Mouse (Mus musculus) embryo, embryonic 9.5 days (tissue): ENCODE measurements around the gene Git1.

Experiments used
- DNase-seq: peaks from one replicate; pipeline ENCODE4 v3.0.0-alpha.2; 2017; ENCODE audit errors: extremely low spot score

Gene Git1

GRCm38 (mm10) chr11:77483043-77483442 lies 10.3 kb upstream of the Git1 start:
- DNase-seq: no peak

DNA sequence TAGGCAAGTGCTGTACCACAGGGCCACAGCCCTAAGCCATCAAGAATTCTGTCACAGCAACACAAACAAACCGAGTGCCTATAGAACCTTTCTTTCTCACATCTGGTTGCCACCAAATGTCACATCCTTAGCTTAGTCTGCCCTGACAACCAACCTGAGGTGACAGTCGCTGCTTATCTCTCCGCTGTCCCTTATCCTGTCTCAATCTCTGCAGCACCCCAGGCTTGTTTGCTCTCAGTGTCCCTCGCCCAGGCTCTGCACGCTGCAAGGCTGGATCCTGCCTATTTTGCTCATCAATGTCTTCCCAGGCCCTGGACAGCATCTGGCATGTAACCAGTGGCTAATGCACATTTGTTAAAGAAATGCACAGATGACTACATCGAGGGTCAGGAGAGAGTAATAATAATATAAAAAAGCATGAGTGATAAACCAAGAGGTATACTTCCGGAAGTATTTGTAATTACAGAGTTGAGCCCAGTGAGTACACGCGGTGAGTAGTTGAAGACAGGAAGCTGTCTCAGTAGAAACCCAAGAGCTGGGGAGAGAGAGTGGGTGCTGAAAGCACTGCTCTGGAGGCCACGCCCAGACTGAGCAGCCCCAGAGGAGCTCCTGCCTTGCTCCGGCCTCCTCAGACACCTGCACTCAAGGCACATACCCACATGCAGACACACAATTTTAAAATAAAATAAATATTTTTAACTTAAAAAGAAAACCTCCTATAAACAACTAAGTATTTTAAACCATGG lies 9.7 kb upstream of the Git1 start:
- DNase-seq: no peak

DNA sequence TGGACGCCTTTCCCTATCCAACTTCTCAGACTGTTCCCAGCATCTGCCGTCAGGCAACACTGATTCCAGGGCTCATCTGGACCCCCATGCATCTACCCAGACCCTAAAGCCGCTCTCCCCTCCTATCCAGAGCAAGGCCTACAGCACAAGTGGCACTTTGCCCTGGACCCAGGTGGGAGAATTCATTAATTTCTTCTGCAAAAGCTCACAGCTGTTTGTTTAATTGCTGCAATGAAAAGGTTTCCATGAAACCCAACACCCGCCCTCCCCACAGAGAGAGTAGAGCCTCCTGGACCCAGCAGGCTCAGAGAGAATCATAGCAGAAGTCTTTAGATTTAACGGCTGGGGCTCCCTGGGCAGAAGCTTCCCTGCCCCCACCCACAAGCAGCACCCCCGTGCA lies 8.1 kb upstream of the Git1 start:
- DNase-seq: no peak

GRCm38 (mm10) chr11:77486798-77487197 lies 6.6 kb upstream of the Git1 start:
- DNase-seq: no peak

DNA sequence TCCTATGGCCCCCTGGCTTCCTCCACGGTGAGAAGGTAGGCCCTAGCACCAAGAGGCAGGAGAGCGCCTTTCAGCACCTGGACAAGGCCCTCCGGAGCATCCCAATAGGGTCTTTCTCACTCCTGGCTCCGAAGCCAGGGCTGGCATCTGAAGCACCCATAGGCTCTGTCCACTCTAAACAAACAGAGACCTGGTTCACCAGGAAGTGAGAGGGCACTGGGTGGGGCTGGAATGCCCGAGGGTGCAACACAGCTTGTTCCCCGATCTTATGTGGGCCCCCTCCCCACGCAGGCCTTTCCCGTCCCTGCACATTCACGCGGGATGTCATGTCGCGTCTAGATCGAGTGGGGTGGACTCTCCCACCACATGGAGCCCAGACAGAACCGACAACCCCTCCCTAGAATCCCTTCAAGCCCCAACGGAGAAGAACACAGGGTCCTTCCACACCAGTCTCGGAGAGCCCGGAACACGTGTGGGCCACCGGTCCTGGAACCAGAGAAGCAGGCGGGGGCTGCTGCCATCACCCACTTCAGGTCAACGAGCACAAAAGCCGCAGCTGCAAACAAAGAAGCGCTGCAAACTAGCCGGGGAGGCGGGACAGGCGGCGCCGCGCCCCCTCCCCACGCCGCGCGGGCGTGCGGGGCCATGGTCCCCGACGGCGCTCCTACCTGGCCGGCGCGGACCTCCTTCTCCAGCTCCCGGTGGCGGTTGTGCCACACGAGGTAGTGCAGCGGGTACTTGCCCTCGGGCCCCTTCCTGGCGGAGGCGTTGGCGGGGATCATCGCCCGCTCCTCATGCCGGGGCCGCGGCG lies 4.4 kb upstream of the Git1 start:
- peak; percentile 46 for DNase-seq

DNA sequence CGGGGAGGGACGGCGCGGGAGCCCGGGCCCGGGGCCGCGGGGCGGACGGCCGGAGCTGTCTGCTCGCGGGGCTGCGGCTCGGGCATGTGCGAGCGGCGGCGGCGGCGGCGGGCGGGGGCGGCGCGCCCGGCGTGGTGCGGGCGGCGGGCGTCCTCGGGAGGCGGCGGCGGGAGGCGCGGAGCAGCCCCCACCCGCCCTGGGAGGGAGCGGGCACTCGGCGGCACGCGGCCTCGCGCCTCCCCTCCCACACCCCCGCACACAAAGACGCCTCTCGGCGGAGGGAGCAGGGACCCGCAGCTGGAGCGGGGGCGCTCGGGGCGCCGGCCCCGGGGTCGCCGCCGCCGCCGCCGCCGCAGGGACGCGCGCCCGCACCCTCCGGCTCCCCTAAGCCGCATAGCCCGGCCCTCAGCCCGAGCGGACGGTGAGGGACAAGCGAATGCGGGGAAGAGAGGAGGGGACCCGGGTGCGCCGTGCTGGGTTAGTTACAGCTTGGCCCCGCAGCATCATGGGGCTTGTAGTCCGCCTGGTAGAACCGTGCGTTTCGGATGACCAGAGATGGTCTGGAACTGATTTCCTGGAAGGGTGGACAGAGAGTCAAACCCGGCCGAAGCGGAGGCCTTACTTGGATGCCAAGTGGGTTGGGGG lies 3.6 kb upstream of the Git1 start, which contains the start of gene Ankrd13b:
TSS of gene Ankrd13b (minus strand) at position 88 of the 645 bp plus-strand sequence.
- DNase-seq: peak; percentile 85

- no peak for DNase-seq
These were observed 2.9 kb upstream of the Git1 start for GRCm38 (mm10) chr11:77490451-77490850.

GRCm38 (mm10) chr11:77491123-77491501 lies 2.2 kb upstream of the Git1 start:
- peak; percentile 98 for DNase-seq

- DNase-seq: no peak
These were observed 1.7 kb upstream of the Git1 start for GRCm38 (mm10) chr11:77491502-77492291.

DNA sequence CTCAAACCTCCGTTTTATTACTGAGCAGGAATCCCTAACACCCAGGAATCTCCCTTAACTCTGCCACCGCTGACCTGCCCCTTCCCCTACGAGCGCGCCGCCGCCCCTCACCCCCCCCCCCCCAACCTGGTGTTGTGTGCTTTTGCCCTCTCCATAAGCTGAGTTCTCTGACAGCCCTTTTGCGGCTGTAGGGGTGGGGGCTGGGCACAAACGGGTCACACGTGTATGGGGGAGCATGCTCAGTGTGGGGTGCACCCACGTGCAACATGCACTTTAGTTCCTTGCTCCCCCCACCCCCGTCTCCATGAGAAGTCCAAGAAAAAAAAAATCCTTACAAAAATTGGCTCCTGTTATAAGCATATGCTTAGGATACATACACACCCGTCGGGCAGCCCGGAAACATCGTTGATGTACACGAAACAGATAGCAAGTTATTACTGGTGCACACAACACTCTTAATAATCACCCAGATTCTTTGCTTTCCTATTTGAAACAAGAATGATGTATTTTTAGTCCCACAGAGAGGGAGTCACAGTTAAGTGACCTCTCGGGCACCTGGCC lies 971 bp upstream of the Git1 start:
- DNase-seq: peak; percentile 48

DNA sequence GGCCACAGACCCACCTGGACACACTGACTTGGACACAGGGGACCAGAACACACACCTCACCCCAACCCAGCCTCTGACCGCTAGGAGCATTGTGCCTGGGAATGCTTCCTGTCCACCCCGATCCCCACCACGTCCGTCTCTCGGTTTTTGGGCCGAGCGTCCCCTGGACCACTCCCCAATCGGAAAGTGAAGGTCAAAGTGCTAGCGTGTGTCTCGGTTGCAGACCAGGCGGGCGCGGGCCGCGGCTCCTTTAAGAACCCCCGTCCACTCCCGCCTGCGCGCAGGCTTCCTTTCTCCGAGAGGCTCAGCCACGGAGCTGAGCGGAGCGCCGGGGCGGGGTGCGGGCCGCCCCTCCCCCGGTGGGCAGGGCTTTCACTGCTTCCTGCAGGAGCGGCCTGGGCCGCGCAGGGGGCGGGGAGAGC lies 440 bp upstream of the Git1 start:
- peak; percentile 89 for DNase-seq

DNA sequence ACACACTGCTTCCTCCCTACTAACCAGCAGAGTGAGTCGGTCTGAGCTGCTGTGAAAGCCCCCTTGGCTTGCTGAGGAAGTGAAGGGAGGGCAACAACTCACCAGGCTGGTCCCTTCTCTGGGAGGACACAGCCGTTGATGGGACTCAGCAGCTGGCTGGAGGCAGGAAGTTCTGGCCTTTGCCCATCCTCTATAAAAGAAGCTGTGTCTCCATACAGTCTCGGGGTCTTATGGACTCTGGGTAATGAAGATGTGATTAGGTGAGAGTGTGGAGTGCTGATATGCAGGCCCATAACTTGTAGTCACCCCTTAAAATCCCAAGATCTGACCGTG lies 948 bp downstream of the Git1 start:
- no peak for DNase-seq

DNA sequence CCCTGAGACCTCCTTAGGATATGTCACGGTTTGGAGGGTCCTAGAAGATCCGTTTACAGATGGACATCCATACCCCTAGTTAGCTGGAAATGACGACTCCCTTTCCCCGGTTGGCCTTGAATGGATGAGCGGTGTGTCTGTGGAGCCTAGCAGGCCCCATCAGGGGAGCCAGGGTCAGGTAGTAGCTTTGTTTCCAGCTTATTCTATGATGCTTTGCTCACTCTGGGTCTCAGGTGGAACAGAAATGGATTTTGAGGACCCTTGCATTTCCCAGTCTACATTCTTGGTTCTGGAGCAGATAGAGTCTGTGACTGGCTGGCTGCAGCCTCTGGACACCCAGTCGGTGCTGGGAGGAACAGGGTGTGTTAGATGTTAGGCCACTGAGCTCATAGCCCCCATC lies 1.4 kb downstream of the Git1 start:
- DNase-seq: no peak

DNA sequence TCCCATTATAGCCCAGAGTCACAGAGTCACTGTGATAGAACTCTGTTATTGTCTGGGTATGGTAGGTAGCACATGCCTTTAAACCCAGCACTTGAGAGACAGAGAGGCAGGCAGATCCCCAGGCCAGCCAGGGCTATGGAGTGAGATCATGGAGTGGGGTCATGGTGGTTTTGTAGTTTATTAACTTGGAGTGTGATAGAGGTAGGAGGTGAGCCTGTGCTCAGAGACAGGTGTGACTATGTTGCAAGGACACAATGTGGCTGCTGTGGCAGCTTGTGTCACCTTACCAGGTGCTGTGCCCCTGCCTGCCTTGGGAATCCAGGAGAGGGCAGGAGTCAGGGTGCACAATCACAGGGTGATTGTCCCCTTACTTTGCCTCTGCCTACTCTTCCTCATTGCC lies 2.1 kb downstream of the Git1 start:
- no peak for DNase-seq

DNA sequence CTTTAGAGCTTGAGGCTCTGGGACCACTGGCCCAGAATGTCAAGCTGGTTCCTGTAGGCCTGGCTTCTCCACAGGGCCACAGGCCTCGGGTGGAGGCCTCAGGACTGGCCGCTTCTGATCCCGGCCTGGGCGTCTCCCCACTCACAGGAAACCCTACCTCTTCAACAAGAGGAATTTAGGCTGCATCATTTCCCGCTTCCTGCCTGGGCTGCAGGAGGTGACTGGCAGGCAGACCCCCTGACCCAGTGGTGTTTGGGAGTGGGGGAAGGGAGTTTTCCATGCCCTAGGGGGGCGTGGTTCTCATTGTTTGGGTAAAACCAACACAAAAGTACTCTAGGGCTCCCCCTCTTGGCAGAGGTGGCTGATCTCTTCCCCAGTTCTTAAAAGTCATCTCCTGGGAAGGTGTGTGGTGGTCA lies 4.0 kb downstream of the Git1 start:
- DNase-seq: peak; percentile 91

- DNase-seq: no peak
These were observed 4.5 kb downstream of the Git1 start for GRCm38 (mm10) chr11:77497851-77498250.

GRCm38 (mm10) chr11:77498261-77499139 lies 5.1 kb downstream of the Git1 start:
- peak; percentile 63 for DNase-seq

DNA sequence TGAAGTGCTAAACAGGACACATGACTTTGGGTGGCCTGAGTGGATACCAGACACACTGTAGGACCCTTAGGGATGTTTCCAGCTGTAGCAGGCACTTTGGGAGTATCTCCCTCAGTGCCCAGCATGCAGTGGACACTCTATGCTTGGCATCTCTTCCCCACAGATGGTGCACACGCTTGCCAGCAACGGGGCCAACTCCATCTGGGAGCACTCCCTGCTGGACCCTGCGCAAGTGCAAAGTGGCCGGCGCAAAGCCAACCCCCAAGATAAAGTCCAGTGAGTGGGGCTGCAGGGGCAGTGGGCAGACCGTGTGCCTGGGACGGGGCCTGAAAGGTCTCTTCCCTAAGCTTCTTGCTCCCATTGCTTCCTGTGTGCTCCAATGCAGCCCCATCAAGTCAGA lies 6.0 kb downstream of the Git1 start:
- DNase-seq: no peak

DNA sequence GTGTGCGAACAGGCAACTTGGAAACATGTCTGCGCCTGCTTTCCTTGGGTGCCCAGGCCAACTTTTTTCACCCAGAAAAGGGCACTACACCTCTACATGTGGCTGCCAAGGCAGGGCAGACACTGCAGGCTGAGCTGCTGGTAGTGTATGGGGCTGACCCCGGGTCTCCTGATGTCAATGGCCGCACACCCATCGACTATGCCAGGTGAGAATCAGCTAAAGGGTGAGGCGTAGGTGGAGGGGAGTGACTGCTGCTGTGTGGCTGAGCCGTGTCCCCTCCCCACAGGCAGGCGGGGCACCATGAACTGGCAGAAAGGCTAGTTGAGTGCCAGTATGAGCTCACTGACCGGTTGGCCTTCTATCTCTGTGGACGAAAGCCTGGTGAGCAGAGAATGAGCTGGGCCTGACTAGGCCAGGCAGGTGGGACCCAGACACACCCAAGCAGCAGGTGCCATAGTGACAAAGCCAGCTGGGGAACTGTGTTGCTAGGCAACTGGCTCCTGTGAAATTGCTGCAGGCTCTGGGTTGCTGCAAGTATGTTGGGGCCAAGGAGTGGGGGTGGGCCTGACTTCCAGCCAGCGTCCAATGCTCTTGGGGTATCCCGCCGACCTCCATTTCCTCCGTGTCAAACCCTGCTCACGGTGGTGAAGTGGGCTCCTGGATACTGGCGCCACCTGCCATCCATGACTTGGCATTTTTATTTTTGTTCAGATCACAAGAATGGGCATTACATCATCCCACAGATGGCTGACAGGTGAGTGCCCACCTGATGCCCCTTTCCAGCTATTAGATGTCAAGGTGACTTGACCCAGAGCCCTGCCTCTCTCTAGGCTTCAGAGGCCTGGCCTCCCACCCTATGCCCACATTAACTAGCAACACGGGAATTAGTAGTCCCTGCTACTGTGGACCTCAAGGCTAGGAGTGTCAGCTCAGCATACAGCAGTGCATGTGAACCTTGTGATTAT lies 7.3 kb downstream of the Git1 start:
- no peak for DNase-seq
